Mouse (Mus musculus): Measurements from ENCODE around the gene Lrrc10b. TPM values are rescaled to one million over a fixed set of nuclear protein-coding genes. Genes with fewer than 3 reads are reported as not detected.

Lrrc10b gene
- total and polyA plus RNA-seq, 3 experiments = not detected

DNA sequence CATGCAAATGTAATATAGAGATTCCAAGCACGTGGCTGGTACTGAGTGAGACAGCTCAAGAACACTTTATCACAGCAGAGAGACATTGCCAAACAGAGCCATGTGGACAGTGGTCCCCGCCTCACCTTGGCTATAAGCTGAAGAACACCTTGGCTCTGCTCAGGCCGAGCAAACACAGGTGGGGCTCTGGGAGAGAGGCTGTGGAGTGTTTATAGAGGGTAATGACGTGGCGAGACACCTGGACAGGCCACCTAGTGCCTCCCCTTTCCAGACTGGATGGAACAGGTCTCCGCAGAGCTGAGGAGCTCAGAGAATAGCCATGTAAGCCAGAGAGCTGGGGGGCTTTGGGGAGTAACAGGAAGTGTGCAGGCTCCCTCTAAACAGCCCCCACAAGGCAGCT, 22.3 kb downstream of the Lrrc10b start:
- no peak for TF ChIP-seq ELF1 (IDR thresholded peaks at IDR 0.05; ENCODE audit: low read depth, low read length)
- TF ChIP-seq TCF12 (IDR thresholded peaks at IDR 0.05; ENCODE audit: low read depth, low read length) = no peak
- TF ChIP-seq EP300 (IDR thresholded peaks at IDR 0.05; ENCODE audit: low read depth in 1 of 2, low read length in 2 of 2) = no peak
- no peak for TF ChIP-seq ETS1 (IDR thresholded peaks at IDR 0.05; ENCODE audit: low read depth, low read length)
- TF ChIP-seq JUND (IDR thresholded peaks at IDR 0.05; ENCODE audit: low read depth, low read length) = no peak
- TF ChIP-seq GABPA (IDR thresholded peaks at IDR 0.05; ENCODE audit: low read depth, low read length) = no peak
- TF ChIP-seq TBP (IDR thresholded peaks at IDR 0.05; ENCODE audit: low read depth, low read length) = no peak
- TF ChIP-seq ZNF384 (IDR thresholded peaks at IDR 0.05; ENCODE audit: low read depth, low read length) = no peak
- no peak for TF ChIP-seq UBTF (IDR thresholded peaks at IDR 0.05; ENCODE audit: borderline replicate concordance, insufficient read depth, low read depth, low read length)
- no peak for TF ChIP-seq TAL1 (IDR thresholded peaks at IDR 0.05; ENCODE audit: low read length)
- no peak for TF ChIP-seq RCOR1 (IDR thresholded peaks at IDR 0.05; ENCODE audit: low read depth, low read length)
- TF ChIP-seq RAD21 (IDR thresholded peaks at IDR 0.05; ENCODE audit: low read depth, low read length) = no peak
- no peak for TF ChIP-seq NRF1 (IDR thresholded peaks at IDR 0.05; ENCODE audit: insufficient read depth, low read depth, low read length, poor library complexity, severe bottlenecking)
- no peak for TF ChIP-seq POLR2AphosphoS2 (IDR thresholded peaks at IDR 0.05; ENCODE audit: low read length)
- TF ChIP-seq MAFK (IDR thresholded peaks at IDR 0.05; ENCODE audit: borderline replicate concordance, low read depth, low read length) = no peak
- TF ChIP-seq POLR2AphosphoS5 (IDR thresholded peaks at IDR 0.05; ENCODE audit: borderline replicate concordance, low read depth, low read length) = no peak
- TF ChIP-seq ZMIZ1 (IDR thresholded peaks at IDR 0.05; ENCODE audit: low read depth, low read length) = no peak
- no peak for TF ChIP-seq ZC3H11A (IDR thresholded peaks at IDR 0.05; ENCODE audit: low read depth, low read length)
- no peak for TF ChIP-seq SIN3A (IDR thresholded peaks at IDR 0.05; ENCODE audit: low read length)
- no peak for TF ChIP-seq MEF2A (IDR thresholded peaks at IDR 0.05; ENCODE audit: extremely low read depth, insufficient replicate concordance, low read depth, low read length, poor library complexity, severe bottlenecking)

More for the DNA sequence above, 22.3 kb downstream of the Lrrc10b start:
- Histone ChIP-seq H3K79me2 (ENCODE audit: control insufficient read depth, insufficient read depth, low read length, poor library complexity) (no peaks in the 10 kb centered on the region), H3K9ac (ENCODE audit: control insufficient read depth, low read depth, low read length, poor library complexity, severe bottlenecking) (no peak overlapping the region), H3K36me3 (ENCODE audit: control insufficient read depth in 1 of 2, insufficient read depth in 2 of 2, low read length in 2 of 2) (no peaks in the 10 kb centered on the region), H3K4me3 (ENCODE audit: control insufficient read depth in 1 of 2, insufficient read depth in 1 of 2, low read depth in 2 of 2, low read length in 2 of 2) (no peak overlapping the region), H3K27ac (ENCODE audit: control insufficient read depth, low read depth, low read length) (no peak overlapping the region), H3K4me1 (ENCODE audit: control insufficient read depth in 1 of 2, insufficient read depth in 2 of 2, low read length in 2 of 2) (no peaks in the 10 kb centered on the region), H3K9me3 (replicated peaks; ENCODE audit: insufficient read depth, low read length) (no peaks in the 10 kb centered on the region), H3K27me3 (ENCODE audit: control insufficient read depth in 1 of 2, insufficient read depth in 2 of 2, low read length in 2 of 2) (0 out of 4 replicates have a peak, but pooled peaks cover 0 to 2% of the 10 kb centered on the region in 2 experiments)
- DNase-seq (ENCODE audit: low read depth, low spot score) = no peak
